Mouse (Mus musculus): ENCODE data around the gene Atoh7.
"Not testable (repeated sequence)": the region's sequence is repeated elsewhere in the genome, so short reads cannot be mapped to it uniquely, and the experiment has no call there.

Atoh7 gene

GRCm38 (mm10) chr10:63099521-63099920 lies at the start of gene Atoh7:
Atoh7 (plus strand) TSS chr10:63099651.
- DNase-seq (ENCODE audit: low read depth in 2 of 2, low spot score in 2 of 2) = no peak

- no peak for DNase-seq (ENCODE audit: low read depth in 2 of 2, low spot score in 2 of 2)
Measured at GRCm38 (mm10) chr10:63051267-63051666, 48.2 kb upstream of the Atoh7 start.

- no peak for DNase-seq (ENCODE audit: low read depth in 2 of 2, low spot score in 2 of 2)
Measured at GRCm38 (mm10) chr10:63052011-63052410, 47.4 kb upstream of the Atoh7 start.

GRCm38 (mm10) chr10:63053007-63053406 lies 46.4 kb upstream of the Atoh7 start:
- DNase-seq (ENCODE audit: low read depth in 2 of 2, low spot score in 2 of 2) = no peak

DNA sequence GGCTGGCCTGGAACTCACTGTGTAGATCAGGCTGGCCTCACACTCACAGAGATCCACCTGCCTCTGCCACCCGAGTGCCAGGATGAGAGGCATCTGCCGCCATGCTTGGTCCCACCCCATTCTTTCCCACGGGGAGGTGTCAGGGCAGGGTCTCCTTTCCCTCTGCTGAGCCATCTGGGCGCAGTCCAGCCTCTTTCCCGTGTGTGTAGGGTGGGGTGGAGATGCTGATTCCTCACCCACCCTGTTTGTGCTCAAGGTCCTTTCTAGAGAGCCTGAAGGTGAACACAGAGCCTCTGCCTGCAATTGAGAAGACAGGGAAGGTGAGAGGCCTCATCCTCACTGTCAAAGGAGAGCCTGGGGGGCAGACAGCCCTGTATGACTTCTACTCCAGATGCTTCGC lies 45.4 kb upstream of the Atoh7 start:
- DNase-seq (ENCODE audit: low read depth in 2 of 2, low spot score in 2 of 2) = not testable (repeated sequence)

- peak in 1 of 2 experiments; percentile 4 for DNase-seq (ENCODE audit: low read depth in 2 of 2, low spot score in 2 of 2)
Measured at GRCm38 (mm10) chr10:63054586-63054985, 44.9 kb upstream of the Atoh7 start.

- no peak for DNase-seq (ENCODE audit: low read depth in 2 of 2, low spot score in 2 of 2)
Measured at GRCm38 (mm10) chr10:63056966-63057750, 42.3 kb upstream of the Atoh7 start.

- DNase-seq (ENCODE audit: low read depth in 2 of 2, low spot score in 2 of 2) = no peak
Measured at GRCm38 (mm10) chr10:63059862-63060261, 39.6 kb upstream of the Atoh7 start, which contains the start of gene Pbld1. Pbld1 (plus strand) TSS chr10:63060162.

GRCm38 (mm10) chr10:63060406-63060805 lies 39.0 kb upstream of the Atoh7 start:
- no peak for DNase-seq (ENCODE audit: low read depth in 2 of 2, low spot score in 2 of 2)

- DNase-seq (ENCODE audit: low read depth in 2 of 2, low spot score in 2 of 2) = no peak
Measured at GRCm38 (mm10) chr10:63061266-63061665, 38.2 kb upstream of the Atoh7 start.

DNA sequence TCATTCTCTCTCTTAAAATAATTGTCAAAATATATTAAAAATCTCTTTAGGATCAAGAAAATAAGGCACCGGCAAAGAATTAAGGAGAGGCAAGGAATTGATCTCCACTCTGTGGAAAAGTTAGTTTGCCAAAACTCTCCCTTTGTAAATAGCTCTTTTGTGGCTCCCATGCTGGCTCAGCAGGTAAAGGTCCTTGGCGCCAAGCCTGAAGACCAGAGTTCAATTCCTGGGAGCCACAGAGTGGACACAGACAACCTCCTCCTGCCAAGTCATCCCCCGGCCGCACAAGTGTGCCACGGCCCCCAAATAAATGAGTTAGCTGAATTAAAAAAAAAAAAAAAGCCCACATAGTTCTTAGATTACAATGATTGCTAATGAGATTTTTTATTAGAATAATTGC lies 36.8 kb upstream of the Atoh7 start:
- no peak for DNase-seq (ENCODE audit: low read depth in 2 of 2, low spot score in 2 of 2)

GRCm38 (mm10) chr10:63063365-63063764 lies 36.1 kb upstream of the Atoh7 start:
- no peak for DNase-seq (ENCODE audit: low read depth in 2 of 2, low spot score in 2 of 2)

DNA sequence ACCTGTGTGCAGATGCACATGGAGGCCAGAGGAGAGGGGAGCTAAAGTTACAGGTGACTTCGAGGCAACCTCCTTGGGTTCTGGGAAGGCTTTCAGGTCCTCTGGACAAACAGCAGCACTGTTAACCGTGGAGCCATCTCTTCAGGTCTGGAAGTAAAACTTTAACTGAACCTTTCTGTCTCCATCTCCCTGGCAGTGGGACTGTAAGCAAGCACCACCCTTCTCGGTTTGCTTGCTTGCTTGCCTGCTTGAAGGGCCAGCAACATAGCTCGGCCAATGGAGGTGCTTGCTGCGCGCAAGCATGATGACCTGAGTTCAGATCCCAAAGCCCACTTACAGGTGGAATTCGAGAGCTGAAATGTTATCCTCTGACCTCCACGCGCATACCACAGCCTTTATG lies 34.9 kb upstream of the Atoh7 start:
- DNase-seq (ENCODE audit: low read depth in 2 of 2, low spot score in 2 of 2) = no peak

DNA sequence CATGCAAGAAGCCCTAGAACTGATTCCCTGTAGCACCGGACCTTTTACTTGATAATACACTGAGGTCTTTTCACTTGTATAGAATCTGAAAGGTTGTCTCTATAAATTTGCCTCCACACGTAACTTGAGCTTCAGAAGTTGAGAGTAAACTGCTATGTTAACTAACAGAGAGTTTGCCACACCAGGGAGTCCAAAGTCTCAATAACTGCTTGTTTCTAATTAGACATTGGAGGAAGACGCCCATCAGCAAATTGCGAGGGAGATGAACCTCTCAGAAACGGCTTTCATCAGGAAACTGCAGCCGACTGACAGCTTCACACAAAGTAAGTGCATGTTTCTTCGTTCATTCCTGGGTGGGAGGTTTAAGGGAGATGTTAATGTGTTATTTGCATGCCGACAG lies 33.9 kb upstream of the Atoh7 start:
- DNase-seq (ENCODE audit: low read depth in 2 of 2, low spot score in 2 of 2) = no peak

GRCm38 (mm10) chr10:63065988-63066387 lies 33.5 kb upstream of the Atoh7 start:
- DNase-seq (ENCODE audit: low read depth in 2 of 2, low spot score in 2 of 2) = peak; percentile 48 to 61

GRCm38 (mm10) chr10:63086304-63086703 lies 13.1 kb upstream of the Atoh7 start:
- DNase-seq (ENCODE audit: low read depth in 2 of 2, low spot score in 2 of 2) = no peak

DNA sequence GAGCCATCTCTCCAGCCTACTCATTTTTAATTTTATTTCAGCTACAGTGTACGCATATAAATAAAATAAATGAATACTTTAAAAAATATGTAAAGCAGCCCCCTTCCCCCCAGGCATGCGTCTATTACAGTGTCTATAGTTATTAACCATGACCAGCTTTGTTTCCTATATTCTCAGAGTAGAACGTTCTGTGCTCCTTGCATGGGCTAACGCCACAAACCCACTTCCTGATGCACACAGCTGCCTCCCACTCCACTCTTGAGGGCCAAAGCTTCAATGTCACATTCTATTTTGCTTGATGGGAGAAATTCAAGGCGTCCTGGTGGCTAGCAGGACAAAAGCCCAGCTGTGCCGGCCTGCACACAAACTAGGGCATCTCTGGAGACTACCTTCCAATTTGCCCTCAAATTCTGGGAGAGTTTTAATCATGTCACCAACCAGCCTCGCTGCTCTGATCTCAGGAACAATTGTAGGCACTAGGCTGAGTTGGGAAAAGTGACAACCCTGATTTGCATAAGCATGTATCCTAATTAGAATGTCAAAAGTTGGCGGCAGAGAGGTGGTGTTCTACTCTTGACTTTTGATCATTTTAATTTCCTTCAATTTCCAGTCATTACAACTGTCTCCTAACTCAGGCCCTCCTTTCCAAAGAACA lies 10.2 kb upstream of the Atoh7 start:
- DNase-seq (ENCODE audit: low read depth in 2 of 2, low spot score in 2 of 2) = no peak

- DNase-seq (ENCODE audit: low read depth in 2 of 2, low spot score in 2 of 2) = no peak
Measured at GRCm38 (mm10) chr10:63089758-63090571, 9.5 kb upstream of the Atoh7 start.

- DNase-seq (ENCODE audit: low read depth in 2 of 2, low spot score in 2 of 2) = no peak
Measured at GRCm38 (mm10) chr10:63091915-63092314, 7.5 kb upstream of the Atoh7 start.

GRCm38 (mm10) chr10:63092616-63093550 lies 6.6 kb upstream of the Atoh7 start:
- no peak for DNase-seq (ENCODE audit: low read depth in 2 of 2, low spot score in 2 of 2)

DNA sequence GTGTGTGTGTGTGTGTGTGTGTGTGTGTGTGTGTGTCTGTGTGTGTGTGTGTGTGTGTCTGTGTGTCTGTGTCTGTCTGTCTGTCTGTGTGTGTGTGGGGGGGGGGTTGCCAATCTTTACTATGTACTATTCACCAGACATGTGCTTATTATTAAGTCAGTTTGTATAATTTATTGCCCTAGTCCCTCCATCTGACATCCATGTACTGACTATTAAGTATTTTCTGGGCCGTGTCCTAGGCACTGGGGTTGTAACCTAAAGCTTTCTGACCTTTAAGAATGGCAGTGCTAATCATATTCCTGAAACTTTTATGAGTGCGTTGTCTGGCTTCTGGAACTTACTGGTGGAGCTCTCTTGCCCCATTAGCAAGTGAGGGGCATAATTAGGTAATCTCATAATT lies 2.7 kb upstream of the Atoh7 start:
- DNase-seq (ENCODE audit: low read depth in 2 of 2, low spot score in 2 of 2) = no peak
